15 mouse cellular contexts compared by ENCODE assay signal in the genomic region with DNA sequence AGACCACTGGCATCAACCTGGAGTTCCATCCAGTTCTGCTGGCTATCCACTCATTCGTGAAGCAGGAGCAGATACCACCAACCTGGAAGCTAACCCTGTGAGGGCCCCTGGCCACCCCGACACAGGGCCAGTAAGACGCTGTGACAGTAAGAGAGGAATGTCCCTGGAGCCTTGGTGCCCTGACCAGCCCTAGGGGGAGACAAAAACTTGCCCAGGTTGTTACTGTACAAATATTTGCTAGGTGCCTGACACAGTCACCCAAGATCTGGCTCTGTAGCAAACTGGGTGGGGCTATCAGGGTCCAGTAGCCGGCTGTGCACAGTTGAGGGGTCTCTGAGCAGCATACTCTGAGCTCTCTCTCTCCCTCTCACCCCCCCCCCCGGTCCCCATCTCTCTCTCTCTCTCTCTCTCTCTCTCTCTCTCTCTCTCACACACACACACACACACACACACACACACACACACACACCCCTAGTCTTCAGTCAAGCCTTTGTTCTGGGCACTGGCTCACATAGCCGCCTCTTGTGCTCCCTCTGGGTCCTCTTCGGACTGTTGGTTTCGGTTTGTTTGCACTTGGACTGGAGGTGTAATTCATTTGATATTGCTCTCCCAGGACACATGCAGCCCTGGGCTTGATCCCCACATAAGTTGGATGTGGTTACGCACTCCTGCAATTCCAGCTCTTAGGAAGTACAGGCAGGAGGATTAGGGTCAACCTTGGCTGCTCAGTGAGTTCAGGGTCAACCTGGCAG.
DNase-seq lines count a peak whose midpoint lies in the region; ATAC-seq and TF ChIP-seq lines count a peak whose summit lies in the region.
"Had no signal": no experiment of that assay in that cellular context is flagged by ENCODE, and none has a peak within 500 bp of the region (broad histone marks: within the 10 kb centered on the region; RNA-seq: fewer than 3 reads in every experiment).

No protein-coding gene starts in this region.

- H3K27ac ChIP-seq in gastrocnemius, adult 2 months: no peak overlapping the region
- H3K27ac ChIP-seq in liver, postnatal 0 days (ENCODE audit: low read depth): peak overlapping the region; percentile 70
- H3K27ac ChIP-seq in liver, embryonic 12.5 days: no peak overlapping the region
- peak overlapping the region; percentile 44; the same call in 1 of the 2 replicates for H3K27ac ChIP-seq in lung, postnatal 0 days (ENCODE audit: low read length)
- peak overlapping the region; percentile 61 for H3K27ac ChIP-seq in stomach, postnatal 0 days (replicated peaks)
- H3K27ac ChIP-seq: embryonic facial prominence, embryonic 15.5 days; forebrain, embryonic 13.5 days; heart, adult 2 months; hindbrain, postnatal 0 days; layer of hippocampus, adult 2 months had no signal

- no peak for ATAC-seq in liver, postnatal 0 days
- ATAC-seq in liver, embryonic 12.5 days: no peak
- ATAC-seq in lung, postnatal 0 days: peak; percentile 54
- peak; percentile 79 for ATAC-seq in stomach, postnatal 0 days (ENCODE audit: low FRiP score, low TSS enrichment)
- ATAC-seq: forebrain, embryonic 13.5 days; hindbrain, postnatal 0 days had no signal

- H3K4me1 ChIP-seq in liver, postnatal 0 days (ENCODE audit: insufficient read depth): peaks cover 20% of the 10 kb centered on the region
- 0 out of 2 replicates have a peak, but pooled peaks cover 3% of the 10 kb centered on the region for H3K4me1 ChIP-seq in liver, embryonic 12.5 days
- no peaks in the 10 kb centered on the region for H3K4me1 ChIP-seq in lung, postnatal 0 days (ENCODE audit: insufficient read depth, low read depth, low read length)
- H3K4me1 ChIP-seq in stomach, postnatal 0 days (replicated peaks; ENCODE audit: control insufficient read depth, insufficient read depth): no peaks in the 10 kb centered on the region
- H3K4me1 ChIP-seq: embryonic facial prominence, embryonic 15.5 days; forebrain, embryonic 13.5 days had no signal

- intact Hi-C loops in gastrocnemius, adult 2 months (cut with DNase I): no loop called here

- H3K9me3 ChIP-seq in liver, postnatal 0 days (ENCODE audit: low read length): no peaks in the 10 kb centered on the region
- no peaks in the 10 kb centered on the region for H3K9me3 ChIP-seq in liver, embryonic 12.5 days (replicated peaks)
- H3K9me3 ChIP-seq in lung, postnatal 0 days (ENCODE audit: low read length): no peaks in the 10 kb centered on the region
- H3K9me3 ChIP-seq in stomach, postnatal 0 days (ENCODE audit: control insufficient read depth, low read length): no peaks in the 10 kb centered on the region
- H3K9me3 ChIP-seq: embryonic facial prominence, embryonic 15.5 days; forebrain, embryonic 13.5 days had no signal

- H3K27me3 ChIP-seq in liver, postnatal 0 days (ENCODE audit: insufficient read depth, low read length): no peaks in the 10 kb centered on the region
- H3K27me3 ChIP-seq in liver, embryonic 12.5 days (replicated peaks): no peaks in the 10 kb centered on the region
- no peaks in the 10 kb centered on the region for H3K27me3 ChIP-seq in lung, postnatal 0 days (replicated peaks; ENCODE audit: insufficient read depth, low read length)
- no peaks in the 10 kb centered on the region for H3K27me3 ChIP-seq in stomach, postnatal 0 days (ENCODE audit: control insufficient read depth, insufficient read depth, low read length)
- H3K27me3 ChIP-seq: embryonic facial prominence, embryonic 15.5 days; forebrain, embryonic 13.5 days had no signal

- 61% methylated on average over 8 of the region's 9 CpGs for WGBS in liver, postnatal 0 days (ENCODE audit: insufficient replicate concordance)
- 65% methylated on average over 8 of the region's 9 CpGs for WGBS in liver, embryonic 12.5 days (ENCODE audit: insufficient replicate concordance)
- WGBS in lung, postnatal 0 days: 60% methylated on average over 8 of the region's 9 CpGs
- 41% methylated on average over 9 of the region's 9 CpGs for WGBS in stomach, postnatal 0 days

- peak overlapping the region; percentile 32 for H3K4me3 ChIP-seq in gastrocnemius, adult 2 months
- no peak overlapping the region for H3K4me3 ChIP-seq in liver, postnatal 0 days (ENCODE audit: low read depth, low read length)
- H3K4me3 ChIP-seq in liver, embryonic 12.5 days: no peak overlapping the region
- no peak overlapping the region; the same call in 1 of the 2 replicates for H3K4me3 ChIP-seq in lung, postnatal 0 days (ENCODE audit: low read depth, low read length)
- H3K4me3 ChIP-seq in stomach, postnatal 0 days (ENCODE audit: low read depth, low read length): no peak overlapping the region
- H3K4me3 ChIP-seq: embryonic facial prominence, embryonic 15.5 days; forebrain, embryonic 13.5 days; heart, adult 2 months; layer of hippocampus, adult 2 months had no signal

- H3K4me2 ChIP-seq in liver, postnatal 0 days (ENCODE audit: low read depth, low read length): 0 out of 2 replicates have a peak overlapping the region, but pooled peaks have one; percentile 18
- no peak overlapping the region for H3K4me2 ChIP-seq in liver, embryonic 12.5 days
- peak overlapping the region; percentile 4; the same call in 1 of the 2 replicates for H3K4me2 ChIP-seq in lung, postnatal 0 days (replicated peaks; ENCODE audit: low read depth, low read length)
- no peak overlapping the region for H3K4me2 ChIP-seq in stomach, postnatal 0 days (replicated peaks; ENCODE audit: low read depth)
- H3K4me2 ChIP-seq: embryonic facial prominence, embryonic 15.5 days; forebrain, embryonic 13.5 days had no signal

- TF ChIP-seq EP300 in liver, postnatal 0 days (IDR thresholded peaks at IDR 0.05; ENCODE audit: low read depth): no peak
- no peak for TF ChIP-seq EP300 in lung, postnatal 0 days (IDR thresholded peaks at IDR 0.05)
- TF ChIP-seq EP300 in stomach, postnatal 0 days (optimal IDR thresholded peaks at IDR 0.05): no peak

- no peak for DNase-seq in gastrocnemius, adult 2 months
- DNase-seq in gastrocnemius, postnatal 10 days: no peak
- DNase-seq in liver, postnatal 0 days: no peak
- DNase-seq in lung, postnatal 0 days (ENCODE audit: low spot score): peak; percentile 65
- DNase-seq in stomach, postnatal 0 days (ENCODE audit: low spot score): peak; percentile 70
- no peak for DNase-seq in layer of hippocampus, adult 9-11 months
- DNase-seq in left cerebral cortex, adult 18-20 months (ENCODE audit: low spot score in 2 of 2): no peak
- DNase-seq: adrenal gland, postnatal 10 days; heart, adult 2 months; heart, postnatal 14 days had no signal

- no peak overlapping the region; the same call in 1 of the 2 replicates for H3K9ac ChIP-seq in liver, postnatal 0 days (replicated peaks)
- no peak overlapping the region for H3K9ac ChIP-seq in liver, embryonic 12.5 days
- H3K9ac ChIP-seq in lung, postnatal 0 days (replicated peaks; ENCODE audit: low read depth): no peak overlapping the region
- H3K9ac ChIP-seq in stomach, postnatal 0 days (ENCODE audit: low read length): 0 out of 2 replicates have a peak overlapping the region, but pooled peaks have one; percentile 18
- H3K9ac ChIP-seq: embryonic facial prominence, embryonic 15.5 days; forebrain, embryonic 13.5 days had no signal

- H3K36me3 ChIP-seq in liver, postnatal 0 days (replicated peaks; ENCODE audit: insufficient read depth, low read length): no peaks in the 10 kb centered on the region
- no peaks in the 10 kb centered on the region for H3K36me3 ChIP-seq in liver, embryonic 12.5 days
- H3K36me3 ChIP-seq in lung, postnatal 0 days (ENCODE audit: insufficient read depth, low read length): no peaks in the 10 kb centered on the region
- H3K36me3 ChIP-seq in stomach, postnatal 0 days (ENCODE audit: control insufficient read depth, insufficient read depth, low read length): no peaks in the 10 kb centered on the region
- H3K36me3 ChIP-seq: embryonic facial prominence, embryonic 15.5 days had no signal

- no peak for TF ChIP-seq CTCF in gastrocnemius, adult 2 months (IDR thresholded peaks at IDR 0.05)
- peak; percentile 23; the same call in 1 of the 2 replicates for TF ChIP-seq CTCF in liver, postnatal 0 days (IDR thresholded peaks at IDR 0.05; ENCODE audit: low read depth)
- TF ChIP-seq CTCF in lung, postnatal 0 days (IDR thresholded peaks at IDR 0.05): peak; percentile 32
- peak; percentile 42 for TF ChIP-seq CTCF in stomach, postnatal 0 days (IDR thresholded peaks at IDR 0.05; ENCODE audit: low read depth)

Comparison
In these comparisons a context has a peak if more than half of its experiments do, and no peak if none do; other contexts are left out.
1. H3K27ac ChIP-seq: peak in liver, postnatal 0 days (single experiment), lung, postnatal 0 days (single experiment) and stomach, postnatal 0 days (single experiment); none in gastrocnemius, adult 2 months (single experiment) and liver, embryonic 12.5 days (single experiment).
2. H3K4me2 ChIP-seq: peak in liver, postnatal 0 days (single experiment) and lung, postnatal 0 days (single experiment); none in liver, embryonic 12.5 days (single experiment) and stomach, postnatal 0 days (single experiment).
3. DNase-seq: peak in lung, postnatal 0 days (single experiment) and stomach, postnatal 0 days (single experiment); none in gastrocnemius, adult 2 months (single experiment), gastrocnemius, postnatal 10 days (single experiment), liver, postnatal 0 days (single experiment), layer of hippocampus, adult 9-11 months (single experiment) and left cerebral cortex, adult 18-20 months (0 of 2).
4. ATAC-seq: peak in lung, postnatal 0 days (single experiment) and stomach, postnatal 0 days (single experiment); none in liver, postnatal 0 days (single experiment) and liver, embryonic 12.5 days (single experiment).